Mouse (Mus musculus) limb, embryonic 14.5 days (tissue): ENCODE results near the gene Prrt3. TPM values are rescaled to one million over a fixed set of nuclear protein-coding genes. Genes with fewer than 3 reads are reported as not detected.

ENCODE experiments used
- ATAC-seq: fragments of 200-750 bp; cut with Nextera tagmentation; 2 replicates; pipeline ENCODE4 v1.8.0; 2017; ENCODE audit warnings: low read depth, moderate number of reproducible peaks, moderate TSS enrichment; ENCODE audit not compliant: low FRiP score
- DNase-seq: peaks from one replicate; pipeline ENCODE4 v3.0.0-alpha.2; 2015; ENCODE audit warnings: low spot score
- H3K27ac ChIP-seq: fragments of 300-500 bp; sonication (generic); replicated peaks from 2 replicates; pipeline ENCODE4 v1.5.1; 2014; ENCODE audit warnings: low read depth, mild to moderate bottlenecking, low read length, moderate library complexity, mixed read lengths
- H3K27me3 ChIP-seq: fragments of 300-500 bp; sonication (generic); 2 replicates; pipeline ENCODE4 v1.6.1; 2014; ENCODE audit warnings: low read length, mixed read lengths; ENCODE audit not compliant: control insufficient read depth, insufficient read depth
- H3K36me3 ChIP-seq: fragments of 300-500 bp; sonication (generic); 2 replicates; pipeline ENCODE4 v1.6.1; 2014; ENCODE audit warnings: mild to moderate bottlenecking, low read length, moderate library complexity, mixed read lengths; ENCODE audit not compliant: control insufficient read depth, insufficient read depth
- H3K4me1 ChIP-seq: fragments of 300-500 bp; sonication (generic); 2 replicates; pipeline ENCODE4 v1.6.1; 2014; ENCODE audit warnings: antibody characterized with exemption, low read length, mixed read lengths; ENCODE audit not compliant: control insufficient read depth, insufficient read depth
- H3K4me2 ChIP-seq: fragments of 300-500 bp; sonication (generic); replicated peaks from 2 replicates; pipeline ENCODE4 v1.6.1; 2014; ENCODE audit warnings: low read depth, mild to moderate bottlenecking, low read length, moderate library complexity; ENCODE audit not compliant: severe bottlenecking
- H3K4me3 ChIP-seq: fragments of 300-500 bp; sonication (generic); replicated peaks from 2 replicates; pipeline ENCODE4 v1.5.1; 2014; ENCODE audit warnings: low read length
- H3K9ac ChIP-seq: fragments of 300-500 bp; sonication (generic); 2 replicates; pipeline ENCODE4 v1.6.1; 2014; ENCODE audit warnings: mild to moderate bottlenecking, low read depth, low read length, moderate library complexity; ENCODE audit not compliant: severe bottlenecking
- H3K9me3 ChIP-seq: fragments of 300-500 bp; sonication (generic); 2 replicates; pipeline ENCODE4 v1.6.1; 2016; ENCODE audit warnings: low read length; ENCODE audit not compliant: control insufficient read depth
- POLR2A ChIP-seq: fragments of 200-500 bp; IDR thresholded peaks from 2 replicates; pipeline ENCODE4 v1.8.0; 2012; ENCODE audit warnings: inconsistent platforms, mild to moderate bottlenecking, moderate library complexity, borderline replicate concordance; ENCODE audit not compliant: insufficient read depth, insufficient read length; ENCODE audit errors: extremely low read depth
- WGBS: fragments of 180-500 bp; shearing (Covaris S2); extraction: QIAGEN DNeasy Blood & Tissue Kit; methylation state at CpG from one replicate; pipeline ENCODE4 v1.1.7; 2014; 5-methylcytosine and 5-hydroxymethylcytosine counted together
- polyA plus RNA-seq, 2 experiments: library from polyadenylated mRNA; depleted of rRNA in 1 of 2; stranded (reverse) in 1 of 2; unstranded in 1 of 2; fragments of >200 nt; fragmentation: Nextera tagmentation in 1 of 2; extraction: Ambion mirVana in 1 of 2; gene quantifications; 2 replicates each; pipeline versions ENCODE4 v1.2.1 to v1.2.3; 2012 to 2014

Gene Prrt3
- polyA plus RNA-seq, 2 experiments: 0.36 to 0.73 TPM

- Histone ChIP-seq H3K36me3 (peaks cover 8% of the 10 kb centered on the region), H3K27ac (peak within 1 kb of the TSS; percentile 80), H3K9me3 (no peaks in the 10 kb centered on the region), H3K4me3 (peak within 1 kb of the TSS; percentile 68), H3K9ac (peak within 1 kb of the TSS; percentile 73), H3K4me1 (peaks cover 7% of the 10 kb centered on the region; the same call in 1 of the 2 replicates), H3K4me2 (peak within 1 kb of the TSS; percentile 51), H3K27me3 (no peaks in the 10 kb centered on the region)
- DNase-seq (peak; percentile 85), ATAC-seq (peak; percentile 90)
- TF ChIP-seq POLR2A: peak; percentile 67; the same call in 1 of the 2 replicates
- under 1% methylated on average over 47 of the region's 47 CpGs for WGBS
Observed at GRCm38 (mm10) chr6:113530932-113531839, 29.5 kb upstream of the Prrt3 start, which contains the start of the genes Emc3 and Fancd2. Gene Emc3 (minus strand): TSS chr6:113531652. Gene Fancd2 (plus strand): TSS chr6:113531682.

GRCm38 (mm10) chr6:113523420-113523819 is 21.7 kb upstream of the Prrt3 start:
- no peak for DNase-seq
- no peak for ATAC-seq
- no peak overlapping the region for H3K4me3 ChIP-seq
- no peak overlapping the region for H3K27ac ChIP-seq
- WGBS: 93% methylated on average over 8 of the region's 8 CpGs
- H3K36me3 ChIP-seq: peaks cover 64% of the 10 kb centered on the region
- no peaks in the 10 kb centered on the region for H3K9me3 ChIP-seq
- H3K27me3 ChIP-seq: no peaks in the 10 kb centered on the region
- H3K4me2 ChIP-seq: no peak overlapping the region
- no peak for TF ChIP-seq POLR2A
- H3K9ac ChIP-seq: no peak overlapping the region
- H3K4me1 ChIP-seq: no peaks in the 10 kb centered on the region

- Histone ChIP-seq H3K36me3 (peaks cover 71% of the 10 kb centered on the region), H3K4me2 (no peak overlapping the region), H3K4me1 (no peaks in the 10 kb centered on the region), H3K9ac (no peak overlapping the region), H3K27me3 (no peaks in the 10 kb centered on the region), H3K27ac (no peak overlapping the region), H3K4me3 (no peak overlapping the region), H3K9me3 (no peaks in the 10 kb centered on the region)
- DNase-seq (no peak), ATAC-seq (no peak)
- WGBS: 87% methylated on average over 1 of the region's 1 CpGs
- TF ChIP-seq POLR2A: no peak
Observed at GRCm38 (mm10) chr6:113522310-113522709, 20.6 kb upstream of the Prrt3 start.

- Histone ChIP-seq H3K9ac (no peak overlapping the region), H3K27me3 (no peaks in the 10 kb centered on the region), H3K4me1 (no peaks in the 10 kb centered on the region), H3K27ac (no peak overlapping the region), H3K4me3 (no peak overlapping the region), H3K9me3 (no peaks in the 10 kb centered on the region), H3K36me3 (peaks cover 89% of the 10 kb centered on the region), H3K4me2 (no peak overlapping the region)
- DNase-seq (no peak), ATAC-seq (no peak)
- TF ChIP-seq POLR2A: no peak
- 91% methylated on average over 8 of the region's 8 CpGs for WGBS
Observed at GRCm38 (mm10) chr6:113517434-113518080, 15.8 kb upstream of the Prrt3 start.

GRCm38 (mm10) chr6:113514600-113514999 is 12.9 kb upstream of the Prrt3 start:
- Histone ChIP-seq H3K36me3 (peaks cover 62% of the 10 kb centered on the region), H3K27me3 (no peaks in the 10 kb centered on the region), H3K4me3 (no peak overlapping the region), H3K4me2 (no peak overlapping the region), H3K9me3 (no peaks in the 10 kb centered on the region), H3K27ac (no peak overlapping the region), H3K4me1 (no peaks in the 10 kb centered on the region), H3K9ac (no peak overlapping the region)
- TF ChIP-seq POLR2A: no peak
- ATAC-seq (no peak), DNase-seq (no peak)
- 94% methylated on average over 3 of the region's 3 CpGs for WGBS
